Mouse (Mus musculus) lung, adult 2 months (tissue): ENCODE measurements around the gene Mlh1. TPM values are rescaled to one million over a fixed set of nuclear protein-coding genes. Genes with fewer than 3 reads are reported as not detected.
A peak's percentile ranks its signal among the peaks of the same experiment; 100 is the strongest.

Experiments used
- DNase-seq: peaks from one replicate; pipeline ENCODE4 v3.0.0; 2022
- H3K4me1 ChIP-seq: fragments of 200-500 bp; 2 replicates; pipeline ENCODE4 v1.6.1; 2011; ENCODE audit warnings: low read length; ENCODE audit not compliant: control insufficient read depth, insufficient read depth
- H3K4me3 ChIP-seq: fragments of 200-500 bp; replicated peaks from 2 replicates; pipeline ENCODE3; 2011; ENCODE audit warnings: low read depth, mild to moderate bottlenecking, control low read depth, low read length; ENCODE audit errors: extremely low read depth
- CTCF ChIP-seq: fragments of 200-500 bp; IDR thresholded peaks from 2 replicates; pipeline ENCODE4 v1.5.1; 2011; ENCODE audit warnings: mild to moderate bottlenecking, low read length, control low read depth; ENCODE audit not compliant: insufficient read depth
- POLR2A ChIP-seq: fragments of 200-500 bp; IDR thresholded peaks from 2 replicates; pipeline ENCODE4 v1.6.1; 2011; ENCODE audit warnings: low read depth, mild to moderate bottlenecking, control low read depth, low read length, borderline replicate concordance; ENCODE audit errors: extremely low read depth
- WGBS: fragments of 180-500 bp; shearing (Covaris S2); methylation state at CpG from one replicate; pipeline ENCODE4 v1.1.7; 2018; 5-methylcytosine and 5-hydroxymethylcytosine counted together
- polyA plus RNA-seq: library from polyadenylated mRNA; depleted of rRNA; stranded (reverse); fragments of >200 nt; gene quantifications from 2 replicates; pipeline ENCODE4 v1.2.3, GENCODE M21; 2012

The Mlh1 gene
- polyA plus RNA-seq, 1 experiment, result 10.8 TPM

GRCm38 (mm10) chr9:111208185-111208584 is 63.4 kb downstream of the Mlh1 start:
- no peak for DNase-seq
- 95% methylated on average over 3 of the region's 3 CpGs for WGBS
- TF ChIP-seq POLR2A (no peak), CTCF (no peak)
- no peak overlapping the region for H3K4me3 ChIP-seq
- no peaks in the 10 kb centered on the region for H3K4me1 ChIP-seq

DNA sequence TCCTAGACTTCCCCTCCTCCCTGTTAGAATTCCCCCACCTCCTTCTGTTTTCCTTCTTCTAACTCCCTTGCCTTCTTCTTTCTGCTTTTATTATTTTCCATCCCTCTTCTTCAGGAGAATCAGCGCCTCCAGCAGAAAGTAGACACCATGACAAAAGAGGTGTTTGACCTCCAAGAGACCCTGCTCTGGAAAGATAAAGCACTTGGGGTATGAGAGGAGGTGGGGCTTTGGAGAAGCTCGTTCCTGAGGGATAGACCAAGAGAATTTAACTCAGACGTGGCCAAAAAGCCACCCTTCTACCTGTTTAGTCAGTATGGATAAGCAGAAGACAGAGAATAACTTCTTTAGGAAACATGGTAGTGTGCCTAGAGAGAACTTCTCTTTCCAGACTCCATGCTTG is 63.9 kb downstream of the Mlh1 start:
- Histone ChIP-seq H3K4me3 (no peak overlapping the region), H3K4me1 (no peaks in the 10 kb centered on the region)
- no peak for DNase-seq
- WGBS, result 50% methylated on average over 3 of the region's 3 CpGs
- TF ChIP-seq CTCF (no peak), POLR2A (no peak)

DNA sequence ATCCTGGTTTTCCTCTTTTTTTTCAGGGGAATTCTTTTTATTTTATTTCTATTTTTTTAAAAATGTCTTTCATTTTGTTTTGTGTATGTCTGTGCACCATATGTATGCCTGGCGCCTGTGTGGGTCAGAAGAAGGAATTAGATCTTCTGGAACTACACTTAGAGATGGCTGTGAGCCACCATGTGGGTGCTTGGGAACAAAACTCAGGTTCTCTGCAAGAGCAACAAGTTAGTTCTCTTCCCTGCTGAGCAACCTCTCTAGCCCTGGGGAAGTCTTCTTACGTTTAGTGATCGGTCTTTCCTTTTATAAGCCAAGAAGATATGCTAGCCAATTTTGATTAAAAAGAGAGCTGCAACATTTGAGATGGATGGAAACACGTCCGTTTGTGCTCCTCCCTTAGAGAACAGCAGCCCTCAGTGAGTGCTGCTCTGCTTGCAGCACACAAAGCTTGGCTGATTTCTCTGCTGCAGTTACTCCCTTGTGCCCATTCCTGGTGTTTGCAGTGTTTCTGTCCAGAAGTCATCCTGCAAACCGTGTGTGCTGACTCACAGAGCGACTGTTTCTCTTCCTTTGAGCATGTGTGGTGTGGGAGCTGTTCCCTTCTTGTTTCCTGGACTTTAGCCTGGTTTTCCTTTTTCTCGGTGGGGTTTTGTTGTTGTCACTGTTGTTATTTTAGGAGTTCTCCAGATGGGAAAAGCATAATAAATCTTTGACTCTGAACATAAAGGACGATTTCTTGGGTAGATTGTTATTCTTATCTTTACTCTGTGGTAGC is 66.8 kb downstream of the Mlh1 start:
- H3K4me1 ChIP-seq, result no peaks in the 10 kb centered on the region
- TF ChIP-seq POLR2A (no peak), CTCF (no peak)
- H3K4me3 ChIP-seq, result no peak overlapping the region
- no peak for DNase-seq
- 43% methylated on average over 9 of the region's 9 CpGs for WGBS

DNA sequence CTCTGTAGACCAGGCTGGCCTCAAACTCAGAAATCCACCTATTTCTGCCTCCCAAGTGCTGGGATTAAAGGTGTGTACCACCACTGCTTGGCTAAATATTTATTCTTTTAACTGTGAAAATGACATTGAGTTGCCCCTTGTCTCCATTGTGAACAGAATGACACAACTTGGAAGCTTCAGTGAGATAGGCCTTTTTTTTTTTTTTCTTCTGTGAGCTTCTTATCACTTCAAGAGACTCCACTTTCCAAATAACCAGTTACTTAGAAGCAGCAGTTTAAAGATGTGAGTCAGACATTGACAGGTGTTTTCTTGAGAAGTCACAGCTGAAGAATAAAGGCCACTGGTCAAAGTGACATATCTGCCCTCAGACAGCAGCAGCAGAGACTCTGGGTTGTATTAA is 71.4 kb downstream of the Mlh1 start:
- DNase-seq, result no peak
- Histone ChIP-seq H3K4me3 (no peak overlapping the region), H3K4me1 (peaks cover 6% of the 10 kb centered on the region)
- no peak for TF ChIP-seq POLR2A
- TF ChIP-seq CTCF, result no peak

GRCm38 (mm10) chr9:111198332-111198731 is 73.3 kb downstream of the Mlh1 start:
- no peak for DNase-seq
- no peak overlapping the region for H3K4me3 ChIP-seq
- H3K4me1 ChIP-seq, result peaks cover 6% of the 10 kb centered on the region
- WGBS, result 79% methylated on average over 1 of the region's 1 CpGs
- TF ChIP-seq CTCF (no peak), POLR2A (no peak)

DNA sequence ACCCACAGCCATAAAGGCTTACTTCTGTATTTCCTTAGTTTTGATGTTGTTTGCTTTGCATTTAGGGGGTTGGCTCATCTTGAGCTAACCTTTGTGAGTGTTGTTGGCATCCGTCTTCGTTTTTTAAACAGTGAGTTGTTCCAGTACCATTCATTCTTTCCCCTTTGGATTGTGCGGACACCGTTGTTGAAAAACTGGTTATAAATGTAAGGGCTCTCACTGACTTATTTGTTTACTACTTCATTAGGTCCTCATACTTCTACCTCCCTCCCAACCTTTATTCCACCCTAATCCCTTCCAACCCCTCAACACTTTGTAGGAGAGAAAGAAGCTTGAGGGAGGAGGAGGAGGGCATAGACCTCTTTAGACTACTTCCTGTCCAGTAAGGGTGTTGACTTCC is 73.9 kb downstream of the Mlh1 start:
- WGBS, result 61% methylated on average over 4 of the region's 4 CpGs
- TF ChIP-seq POLR2A, result no peak
- Histone ChIP-seq H3K4me1 (peaks cover 6% of the 10 kb centered on the region), H3K4me3 (no peak overlapping the region)
- no peak for DNase-seq

DNA sequence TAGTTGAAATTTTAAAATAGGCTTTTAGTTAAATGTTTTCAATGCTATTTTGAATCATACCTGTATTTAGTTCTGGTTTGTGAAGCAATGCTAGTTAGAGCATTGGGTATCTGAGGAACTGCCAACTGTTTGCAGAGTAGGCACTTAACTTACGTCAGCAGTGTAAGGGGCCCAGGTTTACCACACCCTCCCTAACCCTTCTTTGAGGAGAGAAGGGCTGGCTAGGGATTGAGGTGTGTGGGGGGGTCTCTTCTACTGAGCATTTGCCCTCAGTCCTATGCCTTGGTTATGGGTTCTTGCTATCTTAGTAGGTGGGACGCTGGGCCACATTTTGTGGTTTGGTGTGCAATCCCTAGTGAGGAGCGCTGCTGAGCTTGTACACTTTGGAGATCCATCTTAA is 74.5 kb downstream of the Mlh1 start:
- WGBS, result 73% methylated on average over 3 of the region's 3 CpGs
- DNase-seq, result peak; percentile 18
- Histone ChIP-seq H3K4me3 (no peak overlapping the region), H3K4me1 (peaks cover 6% of the 10 kb centered on the region)
- TF ChIP-seq POLR2A (no peak), CTCF (no peak)

DNA sequence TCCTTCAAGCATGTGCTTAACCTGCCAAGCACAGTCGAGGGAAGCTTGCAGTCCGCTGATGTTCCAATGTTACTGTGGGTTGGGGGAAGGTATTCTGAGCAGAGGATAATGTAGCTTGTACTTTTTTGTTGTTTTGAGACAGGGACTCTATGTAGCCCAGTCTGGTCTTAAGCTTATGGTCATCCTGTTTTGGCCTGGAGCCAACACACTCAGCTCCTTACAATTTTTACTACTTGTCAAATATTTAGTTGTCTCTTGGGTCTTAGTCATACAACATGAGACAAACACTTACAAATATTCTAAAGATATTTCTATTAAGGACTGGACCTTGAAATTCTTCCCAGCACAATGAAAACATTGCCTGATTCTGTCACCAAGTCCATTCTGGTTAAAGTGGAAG is 78.4 kb downstream of the Mlh1 start:
- H3K4me1 ChIP-seq, result peaks cover 6% of the 10 kb centered on the region
- 80% methylated on average over 2 of the region's 2 CpGs for WGBS
- no peak for DNase-seq
- TF ChIP-seq CTCF (no peak), POLR2A (no peak)
- no peak overlapping the region for H3K4me3 ChIP-seq

- Histone ChIP-seq H3K4me1 (no peaks in the 10 kb centered on the region; the same call in 1 of the 2 replicates), H3K4me3 (no peak overlapping the region)
- DNase-seq, result no peak
- no peak for TF ChIP-seq POLR2A
- no peak for TF ChIP-seq CTCF
- 47% methylated on average over 7 of the region's 7 CpGs for WGBS
These were observed 82.9 kb downstream of the Mlh1 start for GRCm38 (mm10) chr9:111188731-111189130.

DNA sequence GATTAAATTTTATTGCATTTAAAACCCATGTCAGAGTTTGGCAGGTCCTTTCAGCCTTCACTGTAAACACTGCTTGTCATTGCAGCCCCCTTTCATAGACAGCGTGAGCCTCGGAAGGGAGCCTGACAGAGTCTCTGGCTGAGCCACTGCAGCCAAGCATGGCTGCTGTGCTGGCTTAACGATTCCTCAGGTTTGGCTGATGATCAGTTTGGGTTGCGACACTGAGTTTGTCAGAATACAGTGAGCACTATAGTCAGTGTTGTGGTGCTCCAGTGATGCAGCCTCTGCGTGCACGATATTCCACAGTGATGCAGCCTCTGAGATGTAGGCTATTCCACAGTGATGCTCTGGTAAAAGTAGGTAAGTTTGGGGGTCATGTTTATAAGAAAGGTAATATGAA is 84.7 kb downstream of the Mlh1 start:
- TF ChIP-seq POLR2A, result no peak
- TF ChIP-seq CTCF, result no peak
- Histone ChIP-seq H3K4me1 (no peaks in the 10 kb centered on the region; the same call in 1 of the 2 replicates), H3K4me3 (no peak overlapping the region)
- DNase-seq, result no peak
- WGBS, result 75% methylated on average over 6 of the region's 6 CpGs

GRCm38 (mm10) chr9:111184929-111185328 is 86.7 kb downstream of the Mlh1 start:
- DNase-seq, result no peak
- 81% methylated on average over 4 of the region's 4 CpGs for WGBS
- Histone ChIP-seq H3K4me3 (no peak overlapping the region), H3K4me1 (no peaks in the 10 kb centered on the region; the same call in 1 of the 2 replicates)
- TF ChIP-seq CTCF, result no peak
- TF ChIP-seq POLR2A, result no peak
